Mouse (Mus musculus) heart, postnatal 0 days (tissue): ENCODE data around the gene Arsa. TPM values are rescaled to one million over a fixed set of nuclear protein-coding genes. Genes with fewer than 3 reads are reported as not detected.

Experiments
- ATAC-seq: fragments of 200-750 bp; cut with Nextera tagmentation; 2 replicates; pipeline ENCODE4 v1.8.0; 2017; ENCODE audit warnings: low read depth, moderate number of reproducible peaks, moderate library complexity; ENCODE audit not compliant: insufficient read depth
- DNase-seq: peaks from one replicate; pipeline ENCODE4 v3.0.0-alpha.2; 2016; ENCODE audit warnings: low spot score
- H3K27ac ChIP-seq: fragments of 300-500 bp; sonication (generic); 2 replicates; pipeline ENCODE4 v1.5.1; 2014; ENCODE audit warnings: low read depth, mild to moderate bottlenecking
- H3K27me3 ChIP-seq: fragments of 300-500 bp; sonication (generic); 2 replicates; pipeline ENCODE4 v1.6.1; 2014; ENCODE audit warnings: low read length, mixed read lengths; ENCODE audit not compliant: control insufficient read depth, insufficient read depth
- H3K36me3 ChIP-seq: fragments of 300-500 bp; sonication (generic); replicated peaks from 2 replicates; pipeline ENCODE4 v1.6.1; 2014; ENCODE audit warnings: low read length, mixed read lengths; ENCODE audit not compliant: control insufficient read depth, insufficient read depth
- H3K4me1 ChIP-seq: fragments of 300-500 bp; sonication (generic); 2 replicates; pipeline ENCODE4 v1.6.1; 2014; ENCODE audit warnings: antibody characterized with exemption; ENCODE audit not compliant: control insufficient read depth, insufficient read depth
- H3K4me2 ChIP-seq: fragments of 300-500 bp; sonication (generic); 2 replicates; pipeline ENCODE4 v1.6.1; 2014; ENCODE audit warnings: low read depth, mild to moderate bottlenecking, low read length, moderate library complexity
- H3K4me3 ChIP-seq: fragments of 300-500 bp; sonication (generic); 2 replicates; pipeline ENCODE4 v1.5.1; 2014; ENCODE audit warnings: low read depth, low read length
- H3K9ac ChIP-seq: fragments of 300-500 bp; sonication (generic); replicated peaks from 2 replicates; pipeline ENCODE4 v1.6.1; 2014; ENCODE audit warnings: low read depth, low read length, mixed read lengths
- H3K9me3 ChIP-seq: fragments of 300-500 bp; sonication (generic); replicated peaks from 2 replicates; pipeline ENCODE4 v1.6.1; 2016; ENCODE audit warnings: low read length; ENCODE audit not compliant: control insufficient read depth
- CTCF ChIP-seq: IDR thresholded peaks from 2 replicates; pipeline ENCODE4 v1.5.1; 2016; ENCODE audit warnings: antibody characterized with exemption, control low read depth, low read depth
- EP300 ChIP-seq: IDR thresholded peaks from 2 replicates; pipeline ENCODE4 v1.6.1; 2016; ENCODE audit warnings: antibody characterized with exemption, low read depth
- WGBS: fragments of 180-500 bp; shearing (Covaris S2); extraction: QIAGEN DNeasy Blood & Tissue Kit; methylation state at CpG from one replicate; pipeline ENCODE4 v1.1.7; 2014; 5-methylcytosine and 5-hydroxymethylcytosine counted together
- polyA plus RNA-seq: library from polyadenylated mRNA; unstranded; fragments of >200 nt; fragmentation: Nextera tagmentation; extraction: Ambion mirVana; gene quantifications from 2 replicates; pipeline ENCODE4 v1.2.1, GENCODE M21; 2015
- total RNA-seq: library from RNA; depleted of rRNA; stranded (reverse); fragments of >200 nt; gene quantifications from 2 replicates; pipeline ENCODE4 v1.2.3, GENCODE M21; 2014; ENCODE audit warnings: low replicate concordance

Gene Arsa
- total and polyA plus RNA-seq, 2 experiments from 2014 or later, result 10.4 to 14.1 TPM

DNA sequence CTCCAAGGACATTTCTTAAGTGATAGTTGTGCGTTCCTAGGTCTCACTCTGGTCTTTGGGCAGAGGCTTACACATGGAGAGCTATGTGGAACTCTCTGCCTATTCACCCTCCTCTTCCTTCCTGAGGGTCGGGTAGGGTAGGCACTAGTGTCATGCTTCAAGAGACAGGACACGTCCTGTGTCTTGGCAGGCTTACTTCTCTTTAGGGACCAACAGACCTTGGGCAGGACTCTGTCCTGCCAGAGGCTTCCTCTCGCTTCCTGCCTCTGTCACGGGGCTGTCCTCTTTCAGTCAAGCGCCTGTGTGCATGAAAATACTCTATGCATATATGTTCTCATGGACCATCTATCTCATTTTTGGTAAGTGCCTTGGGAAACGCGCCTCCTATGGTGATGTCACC, 30.5 kb upstream of the Arsa start:
- H3K36me3 ChIP-seq, result 0 out of 2 replicates have a peak, but pooled peaks cover 20% of the 10 kb centered on the region
- WGBS, result 68% methylated on average over 8 of the region's 8 CpGs
- no peak overlapping the region for H3K4me2 ChIP-seq
- H3K27ac ChIP-seq, result no peak overlapping the region
- H3K9me3 ChIP-seq, result no peaks in the 10 kb centered on the region
- no peak overlapping the region for H3K9ac ChIP-seq
- TF ChIP-seq EP300 (no peak), CTCF (no peak)
- no peak overlapping the region for H3K4me3 ChIP-seq
- no peaks in the 10 kb centered on the region for H3K4me1 ChIP-seq
- ATAC-seq, result no peak
- H3K27me3 ChIP-seq, result no peaks in the 10 kb centered on the region
- no peak for DNase-seq

- no peak for TF ChIP-seq CTCF
- no peak for TF ChIP-seq EP300
- no peak overlapping the region for H3K27ac ChIP-seq
- peaks cover 17% of the 10 kb centered on the region; the same call in 1 of the 2 replicates for H3K27me3 ChIP-seq
- H3K9me3 ChIP-seq, result no peaks in the 10 kb centered on the region
- DNase-seq, result no peak
- ATAC-seq, result no peak
- 0 out of 2 replicates have a peak, but pooled peaks cover 20% of the 10 kb centered on the region for H3K36me3 ChIP-seq
- H3K4me2 ChIP-seq, result no peak overlapping the region
- 90% methylated on average over 9 of the region's 9 CpGs for WGBS
- no peak overlapping the region for H3K9ac ChIP-seq
- H3K4me3 ChIP-seq, result no peak overlapping the region
- H3K4me1 ChIP-seq, result no peaks in the 10 kb centered on the region
Observed at GRCm38 (mm10) chr15:89504838-89505237, 27.6 kb upstream of the Arsa start.

DNA sequence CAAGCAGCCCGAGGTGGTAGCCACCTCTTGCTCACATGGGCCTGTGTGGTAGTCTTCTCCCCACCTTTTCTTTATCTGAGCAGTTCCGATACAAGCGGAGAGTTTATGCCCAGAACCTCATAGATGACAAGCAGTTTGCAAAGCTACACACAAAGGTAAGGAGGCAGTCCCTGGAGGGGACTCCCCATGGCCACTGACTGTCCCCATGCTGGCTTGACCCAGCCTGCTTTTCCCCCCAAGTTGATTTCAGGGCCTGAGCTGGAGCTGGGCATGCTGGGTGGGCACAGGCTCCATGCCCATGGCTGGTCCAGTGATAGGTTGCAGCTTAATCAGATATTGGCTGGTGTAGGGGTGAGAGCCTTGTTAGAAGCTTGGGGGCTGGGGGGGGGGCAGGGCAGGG, 24.1 kb upstream of the Arsa start:
- no peaks in the 10 kb centered on the region for H3K9me3 ChIP-seq
- 0 out of 2 replicates have a peak, but pooled peaks cover 11% of the 10 kb centered on the region for H3K36me3 ChIP-seq
- H3K9ac ChIP-seq, result no peak overlapping the region
- peaks cover 52% of the 10 kb centered on the region for H3K27me3 ChIP-seq
- no peaks in the 10 kb centered on the region; the same call in 1 of the 2 replicates for H3K4me1 ChIP-seq
- peak overlapping the region; percentile 81; the same call in 1 of the 2 replicates for H3K4me2 ChIP-seq
- 82% methylated on average over 3 of the region's 3 CpGs for WGBS
- no peak for TF ChIP-seq EP300
- no peak for TF ChIP-seq CTCF
- H3K4me3 ChIP-seq, result no peak overlapping the region
- DNase-seq, result no peak
- H3K27ac ChIP-seq, result no peak overlapping the region
- no peak for ATAC-seq

- no peaks in the 10 kb centered on the region; the same call in 1 of the 2 replicates for H3K4me1 ChIP-seq
- TF ChIP-seq CTCF (no peak), EP300 (no peak)
- H3K9me3 ChIP-seq, result no peaks in the 10 kb centered on the region
- H3K4me2 ChIP-seq, result peak overlapping the region; percentile 81
- DNase-seq (no peak), ATAC-seq (no peak)
- H3K9ac ChIP-seq, result peak overlapping the region; percentile 54; the same call in 1 of the 2 replicates
- no peak overlapping the region for H3K27ac ChIP-seq
- 0 out of 2 replicates have a peak, but pooled peaks cover 6% of the 10 kb centered on the region for H3K36me3 ChIP-seq
- peaks cover 52% of the 10 kb centered on the region for H3K27me3 ChIP-seq
- WGBS, result 4% methylated on average over 35 of the region's 35 CpGs
- peak overlapping the region; percentile 73 for H3K4me3 ChIP-seq
Observed at GRCm38 (mm10) chr15:89500221-89500791, 23.1 kb upstream of the Arsa start.

DNA sequence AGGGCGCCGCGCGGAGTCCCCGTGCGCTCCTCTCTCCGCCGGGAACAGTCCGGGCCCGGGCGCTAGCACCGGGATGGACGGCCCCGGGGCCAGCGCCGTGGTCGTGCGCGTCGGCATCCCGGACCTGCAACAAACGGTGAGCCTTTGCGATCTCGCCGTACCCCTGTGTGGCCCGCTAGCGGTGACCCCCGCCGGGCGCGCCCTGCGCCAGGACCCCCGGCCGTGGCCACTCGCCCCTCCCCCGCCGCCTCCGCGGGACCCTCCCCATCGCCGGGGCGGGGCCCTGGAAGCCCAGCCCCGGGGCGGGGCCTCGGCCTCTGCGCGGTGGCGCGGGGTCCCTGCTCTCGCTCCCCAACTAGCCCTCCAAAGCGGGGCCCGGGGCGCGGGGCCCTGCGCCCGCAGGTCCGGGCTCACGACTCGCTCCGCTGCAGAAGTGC, 22.6 kb upstream of the Arsa start:
- H3K36me3 ChIP-seq, result 0 out of 2 replicates have a peak, but pooled peaks cover 5% of the 10 kb centered on the region
- peak overlapping the region; percentile 81 for H3K4me2 ChIP-seq
- 0% methylated on average over 29 of the region's 60 CpGs for WGBS
- peaks cover 52% of the 10 kb centered on the region for H3K27me3 ChIP-seq
- peak overlapping the region; percentile 51; the same call in 1 of the 2 replicates for H3K27ac ChIP-seq
- H3K4me3 ChIP-seq, result peak overlapping the region; percentile 73
- H3K9me3 ChIP-seq, result no peaks in the 10 kb centered on the region
- H3K4me1 ChIP-seq, result no peaks in the 10 kb centered on the region; the same call in 1 of the 2 replicates
- peak overlapping the region; percentile 54 for H3K9ac ChIP-seq
- ATAC-seq (peak; percentile 15; the same call in 1 of the 2 replicates), DNase-seq (no peak)
- TF ChIP-seq EP300 (no peak), CTCF (no peak)
